Mouse (Mus musculus): ENCODE data around the gene Commd4.
A peak's percentile ranks its signal among the peaks of the same experiment; 100 is the strongest.

The Commd4 gene

DNA sequence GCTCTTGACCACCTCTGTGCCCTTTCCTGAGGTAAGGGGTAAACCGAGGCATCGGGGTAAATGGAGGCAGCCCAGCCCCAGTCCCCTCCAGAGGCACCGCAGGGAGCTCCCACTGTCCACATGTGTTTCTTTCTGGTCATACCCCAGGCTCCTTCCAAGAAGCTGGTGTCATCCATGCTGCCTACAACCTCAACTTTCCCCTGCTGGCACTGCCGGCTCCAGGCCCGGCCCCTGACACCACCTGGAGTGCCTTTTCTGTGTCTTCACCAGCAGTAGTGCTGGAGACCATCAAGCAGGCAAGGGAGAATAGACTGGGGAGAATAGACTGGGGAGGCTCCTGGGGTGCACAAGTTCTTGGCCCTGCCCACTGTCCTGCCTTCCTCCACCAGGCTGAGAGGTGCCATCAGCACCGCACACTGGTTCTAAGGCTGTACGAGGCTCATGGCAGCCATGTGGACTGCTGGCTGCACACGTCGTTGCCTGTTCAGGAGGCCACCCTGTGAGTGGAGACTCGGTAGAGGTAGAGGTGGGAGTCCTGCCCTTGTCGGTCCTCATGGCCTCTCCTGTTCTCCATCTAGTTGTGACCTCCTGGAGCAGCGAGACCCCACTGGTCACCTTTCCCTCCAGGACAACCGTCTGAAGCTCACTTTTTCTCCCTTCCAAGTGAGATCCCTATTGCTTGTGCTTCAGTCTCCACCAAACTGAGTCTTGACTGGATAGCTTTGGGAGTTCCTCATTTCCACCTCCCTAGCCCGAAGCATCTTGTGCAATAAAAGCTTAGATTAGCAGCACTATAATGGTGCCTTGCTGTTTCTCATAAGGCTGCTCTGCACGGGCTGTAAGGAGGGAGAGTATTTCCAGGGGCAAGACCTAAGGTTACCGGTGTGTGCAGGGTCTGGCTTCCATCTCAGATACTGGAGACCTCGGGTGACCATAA, 16.4 kb downstream of the Commd4 start:
- DNase-seq (ENCODE audit: low spot score): no peak

GRCm38 (mm10) chr9:57139571-57139970, 18.6 kb downstream of the Commd4 start:
- DNase-seq (ENCODE audit: low spot score): no peak

- DNase-seq (ENCODE audit: low spot score): no peak
Measured at GRCm38 (mm10) chr9:57139110-57139509, 19.0 kb downstream of the Commd4 start.

DNA sequence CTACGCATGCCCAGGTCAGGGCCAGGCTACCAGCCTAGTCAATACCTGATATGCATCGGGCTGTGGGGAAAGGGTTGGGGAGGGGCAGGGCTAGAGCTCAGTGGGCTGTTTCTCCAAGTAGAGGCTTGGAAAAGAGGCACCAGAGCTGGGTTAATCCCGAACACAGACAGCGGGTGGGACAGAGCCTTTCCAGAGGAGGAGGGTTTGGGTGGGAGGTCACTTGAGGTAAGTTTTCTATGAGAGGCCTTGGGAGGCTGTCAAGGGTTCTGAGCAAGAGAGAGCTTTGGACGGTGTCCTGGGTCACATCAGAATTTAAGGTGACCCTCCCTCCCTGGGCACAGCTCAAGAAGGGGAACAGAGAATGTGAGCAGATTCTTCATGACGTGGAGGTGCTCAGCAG, 19.6 kb downstream of the Commd4 start:
- DNase-seq (ENCODE audit: low spot score): no peak

DNA sequence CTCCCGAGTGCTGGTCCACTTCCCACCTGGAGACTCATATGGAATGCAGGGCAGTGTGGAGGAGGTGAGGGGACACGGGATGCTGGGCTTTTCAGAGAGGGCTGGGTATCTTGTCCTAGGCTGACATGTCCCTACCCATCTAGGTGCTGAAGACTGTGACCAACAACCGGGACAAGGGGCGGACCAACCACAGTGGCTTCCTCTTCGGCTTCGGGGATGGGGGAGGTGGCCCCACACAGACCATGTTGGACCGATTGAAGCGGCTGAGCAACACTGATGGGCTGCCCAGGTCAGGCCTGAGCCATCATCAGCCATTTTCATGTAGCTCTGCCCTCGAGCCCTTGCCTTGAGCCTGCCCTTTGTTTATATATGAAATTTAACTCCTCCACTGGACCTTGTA, 20.4 kb downstream of the Commd4 start:
- no peak for DNase-seq (ENCODE audit: low spot score)

DNA sequence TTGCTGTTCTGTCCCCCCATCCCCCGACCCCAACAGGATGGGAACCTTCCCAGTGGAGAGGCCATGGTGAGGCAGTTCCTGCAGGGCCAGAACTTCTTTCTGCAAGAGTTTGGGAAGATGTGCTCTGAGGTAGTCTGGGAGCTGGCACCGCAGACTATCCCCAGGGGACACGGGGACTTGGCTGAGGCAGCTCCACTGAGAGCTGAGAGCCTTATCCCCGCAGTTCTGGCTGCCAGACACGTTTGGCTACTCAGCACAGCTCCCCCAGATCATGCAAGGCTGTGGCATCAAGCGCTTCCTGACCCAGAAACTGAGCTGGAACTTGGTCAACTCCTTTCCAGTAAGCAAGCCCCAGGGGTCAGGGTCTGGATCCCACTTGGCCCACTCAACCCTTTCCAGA, 20.9 kb downstream of the Commd4 start:
- DNase-seq (ENCODE audit: low spot score): no peak

GRCm38 (mm10) chr9:57130577-57131433, 27.3 kb downstream of the Commd4 start, which contains the start of gene Man2c1:
Gene Man2c1 (plus strand): TSS chr9:57130690.
- DNase-seq (ENCODE audit: low spot score): peak; percentile 85

- no peak for DNase-seq (ENCODE audit: low spot score)
Measured at GRCm38 (mm10) chr9:57129641-57130040, 28.5 kb downstream of the Commd4 start.

DNA sequence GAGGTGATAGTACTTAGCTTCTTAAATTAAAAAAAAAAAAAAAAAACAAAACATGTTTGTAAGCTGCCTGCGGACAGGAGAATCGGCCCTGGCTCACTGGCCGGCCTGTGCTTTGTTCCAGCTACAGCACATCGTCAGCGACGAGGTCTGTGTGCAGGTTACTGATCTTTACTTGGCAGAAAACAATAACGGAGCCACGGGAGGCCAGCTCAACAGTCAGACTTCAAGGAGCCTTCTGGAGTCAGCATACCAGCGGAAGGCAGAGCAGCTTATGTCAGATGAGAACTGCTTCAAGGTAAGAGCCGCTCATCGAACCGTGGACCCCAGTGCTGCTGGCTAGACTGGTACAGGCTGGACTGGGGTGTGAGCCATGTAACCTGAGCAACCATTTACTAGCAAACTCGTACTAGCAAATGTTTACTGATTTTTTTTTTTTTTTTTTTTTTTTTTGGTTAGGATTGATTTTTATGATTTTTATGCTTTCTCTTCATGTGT, 40.8 kb downstream of the Commd4 start:
- DNase-seq (ENCODE audit: low spot score): no peak
